Mouse (Mus musculus): ENCODE measurements at regions not wholly inside any gene's neighbourhood (a gene's known extent, or its start where the extent isn't known, plus 50 kb on each side); places are given as distances from the start of the nearest gene placed in this dataset.
A peak's percentile ranks its signal among the peaks of the same experiment; 100 is the strongest.

- Histone ChIP-seq H3K27ac (ENCODE audit: low read depth, low read length) (no peak overlapping the region), H3K4me1 (replicated peaks; ENCODE audit: control insufficient read depth, insufficient read depth, low read length) (no peaks in the 10 kb centered on the region), H3K4me3 (ENCODE audit: low read depth, low read length) (no peak overlapping the region), H3K36me3 (ENCODE audit: control insufficient read depth, insufficient read depth, low read length) (no peaks in the 10 kb centered on the region), H3K9me3 (ENCODE audit: control insufficient read depth, low read length) (no peaks in the 10 kb centered on the region), H3K27me3 (ENCODE audit: control insufficient read depth, insufficient read depth, low read length) (no peaks in the 10 kb centered on the region), H3K4me2 (ENCODE audit: low read depth, low read length, severe bottlenecking) (no peak overlapping the region), H3K9ac (ENCODE audit: low read length) (no peak overlapping the region)
- WGBS = 51% methylated on average over 8 of the region's 8 CpGs
- DNase-seq (ENCODE audit: low spot score) = no peak
- no peak for ATAC-seq (replicated peaks; ENCODE audit: low FRiP score)
These were observed 77.3 kb upstream of the Wscd1 start for GRCm38 (mm10) chr11:71672171-71673050.

GRCm38 (mm10) chr11:71674319-71674718 is 75.4 kb upstream of the Wscd1 start:
- no peak for ATAC-seq (replicated peaks; ENCODE audit: low FRiP score)
- WGBS = 39% methylated on average over 5 of the region's 5 CpGs
- no peak overlapping the region for H3K4me3 ChIP-seq (ENCODE audit: low read depth, low read length)
- H3K9me3 ChIP-seq (ENCODE audit: control insufficient read depth, low read length) = no peaks in the 10 kb centered on the region
- no peak overlapping the region for H3K27ac ChIP-seq (ENCODE audit: low read depth, low read length)
- H3K27me3 ChIP-seq (ENCODE audit: control insufficient read depth, insufficient read depth, low read length) = no peaks in the 10 kb centered on the region
- no peaks in the 10 kb centered on the region for H3K4me1 ChIP-seq (replicated peaks; ENCODE audit: control insufficient read depth, insufficient read depth, low read length)
- no peak overlapping the region for H3K9ac ChIP-seq (ENCODE audit: low read length)
- no peaks in the 10 kb centered on the region for H3K36me3 ChIP-seq (ENCODE audit: control insufficient read depth, insufficient read depth, low read length)
- peak; percentile 82 for DNase-seq (ENCODE audit: low spot score)
- no peak overlapping the region for H3K4me2 ChIP-seq (ENCODE audit: low read depth, low read length, severe bottlenecking)

- ATAC-seq (replicated peaks; ENCODE audit: low FRiP score) (no peak), DNase-seq (ENCODE audit: low spot score) (no peak)
- 76% methylated on average over 3 of the region's 3 CpGs for WGBS
- Histone ChIP-seq H3K4me3 (ENCODE audit: low read depth, low read length) (no peak overlapping the region), H3K36me3 (ENCODE audit: control insufficient read depth, insufficient read depth, low read length) (no peaks in the 10 kb centered on the region), H3K4me1 (replicated peaks; ENCODE audit: control insufficient read depth, insufficient read depth, low read length) (no peaks in the 10 kb centered on the region), H3K27ac (ENCODE audit: low read depth, low read length) (no peak overlapping the region), H3K4me2 (ENCODE audit: low read depth, low read length, severe bottlenecking) (no peak overlapping the region), H3K27me3 (ENCODE audit: control insufficient read depth, insufficient read depth, low read length) (no peaks in the 10 kb centered on the region), H3K9me3 (ENCODE audit: control insufficient read depth, low read length) (no peaks in the 10 kb centered on the region), H3K9ac (ENCODE audit: low read length) (no peak overlapping the region)
These were observed 73.9 kb upstream of the Wscd1 start for GRCm38 (mm10) chr11:71675714-71676313.

- H3K36me3 ChIP-seq (ENCODE audit: control insufficient read depth, insufficient read depth, low read length) = no peaks in the 10 kb centered on the region
- H3K27me3 ChIP-seq (ENCODE audit: control insufficient read depth, insufficient read depth, low read length) = no peaks in the 10 kb centered on the region
- H3K4me1 ChIP-seq (replicated peaks; ENCODE audit: control insufficient read depth, insufficient read depth, low read length) = no peaks in the 10 kb centered on the region
- H3K27ac ChIP-seq (ENCODE audit: low read depth, low read length) = no peak overlapping the region
- H3K4me2 ChIP-seq (ENCODE audit: low read depth, low read length, severe bottlenecking) = no peak overlapping the region
- DNase-seq (ENCODE audit: low spot score) (no peak), ATAC-seq (replicated peaks; ENCODE audit: low FRiP score) (no peak)
- no peak overlapping the region for H3K4me3 ChIP-seq (ENCODE audit: low read depth, low read length)
- no peak overlapping the region for H3K9ac ChIP-seq (ENCODE audit: low read length)
- no peaks in the 10 kb centered on the region for H3K9me3 ChIP-seq (ENCODE audit: control insufficient read depth, low read length)
- 62% methylated on average over 3 of the region's 3 CpGs for WGBS
These were observed 52.7 kb upstream of the Wscd1 start for GRCm38 (mm10) chr11:71697017-71697416.

GRCm38 (mm10) chr11:71698836-71699235 is 50.9 kb upstream of the Wscd1 start:
- Histone ChIP-seq H3K27ac (ENCODE audit: low read depth, low read length) (no peak overlapping the region), H3K4me1 (replicated peaks; ENCODE audit: control insufficient read depth, insufficient read depth, low read length) (no peaks in the 10 kb centered on the region), H3K4me3 (ENCODE audit: low read depth, low read length) (no peak overlapping the region), H3K4me2 (ENCODE audit: low read depth, low read length, severe bottlenecking) (no peak overlapping the region), H3K9me3 (ENCODE audit: control insufficient read depth, low read length) (no peaks in the 10 kb centered on the region), H3K36me3 (ENCODE audit: control insufficient read depth, insufficient read depth, low read length) (no peaks in the 10 kb centered on the region), H3K9ac (ENCODE audit: low read length) (no peak overlapping the region), H3K27me3 (ENCODE audit: control insufficient read depth, insufficient read depth, low read length) (no peaks in the 10 kb centered on the region)
- 95% methylated on average over 4 of the region's 4 CpGs for WGBS
- DNase-seq (ENCODE audit: low spot score) (no peak), ATAC-seq (replicated peaks; ENCODE audit: low FRiP score) (no peak)

Data from forebrain, embryonic 11.5 days (tissue).